Mouse (Mus musculus) MEL (cell line): ENCODE data around the gene Pde8b.

ENCODE experiments used
- CTCF ChIP-seq, 3 experiments: IDR thresholded peaks in 2 of 3; conservative IDR thresholded peaks in 1 of 3; 2 replicates each; pipeline ENCODE4 v1.5.1; 2011 to 2012; ENCODE audit warnings: low read length in 3 of 3, low read depth in 2 of 3, mild to moderate bottlenecking in 2 of 3, improper control_type of control experiment in 1 of 3, inconsistent platforms in 1 of 3, mixed read lengths in 1 of 3, moderate library complexity in 1 of 3; ENCODE audit not compliant: control insufficient read depth in 1 of 3, insufficient read depth in 1 of 3, poor library complexity in 1 of 3, severe bottlenecking in 1 of 3
- EP300 ChIP-seq, 2 experiments: IDR thresholded peaks; 2 replicates each; pipeline ENCODE4 v1.6.1; 2011; ENCODE audit warnings: improper control_type of control experiment in 2 of 2, low read length in 2 of 2, low read depth in 1 of 2, mild to moderate bottlenecking in 1 of 2
- MEF2A ChIP-seq: IDR thresholded peaks from 2 replicates; pipeline ENCODE4 v1.6.1; 2014; ENCODE audit warnings: low read depth, mild to moderate bottlenecking, inconsistent platforms, low read length, improper control_type of control experiment; ENCODE audit not compliant: poor library complexity, insufficient replicate concordance, severe bottlenecking; ENCODE audit errors: extremely low read depth
- SMC3 ChIP-seq: IDR thresholded peaks from 2 replicates; pipeline ENCODE4 v1.6.1; 2011; ENCODE audit warnings: low read depth, low read length, improper control_type of control experiment
- UBTF ChIP-seq: IDR thresholded peaks from 2 replicates; pipeline ENCODE4 v1.6.1; 2012; ENCODE audit warnings: low read depth, mild to moderate bottlenecking, inconsistent platforms, low read length, improper control_type of control experiment, moderate library complexity, borderline replicate concordance; ENCODE audit not compliant: insufficient read depth
- USF1 ChIP-seq: IDR thresholded peaks from 2 replicates; pipeline ENCODE4 v1.6.1; 2014; ENCODE audit warnings: low read depth, mild to moderate bottlenecking, inconsistent platforms, low read length, improper control_type of control experiment, moderate library complexity

DNA sequence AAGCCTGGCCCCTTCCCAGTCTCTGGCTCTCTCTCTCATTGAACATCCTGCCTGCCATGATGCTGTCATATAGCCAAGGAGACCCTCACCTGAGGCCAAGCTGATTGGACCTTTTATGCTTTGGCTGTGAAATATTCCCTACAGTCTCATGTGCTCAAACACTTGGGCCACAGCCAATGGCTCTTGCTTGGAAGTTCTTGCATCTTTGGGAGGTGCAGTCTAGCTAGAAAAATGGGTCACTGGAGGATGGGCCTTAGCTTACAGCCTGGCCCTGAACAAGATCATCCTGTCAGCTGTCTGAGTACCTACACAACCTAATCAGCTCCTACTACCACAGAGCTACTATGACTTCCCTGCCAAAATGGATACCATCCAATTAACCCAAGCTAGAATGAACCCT is 105.4 kb downstream of the Pde8b start:
- TF ChIP-seq CTCF (IDR thresholded peaks at IDR 0.05 in 2 of 3, conservative IDR thresholded peaks at IDR 0.05 in 1 of 3; ENCODE audit: control insufficient read depth in 1 of 3, insufficient read depth in 1 of 3, low read depth in 2 of 3, low read length in 3 of 3, poor library complexity in 1 of 3, severe bottlenecking in 1 of 3) (no peak), UBTF (no peak), SMC3 (no peak), USF1 (no peak), EP300 (IDR thresholded peaks at IDR 0.05; ENCODE audit: low read depth in 1 of 2, low read length in 2 of 2) (no peak), MEF2A (no peak)
